Comparison of ENCODE assay signal across 39 mouse cellular contexts in genomic region chr5:92363179-92363578, GRCm38 (mm10). TPM values are rescaled to one million over a fixed set of nuclear protein-coding genes. Genes with fewer than 3 reads are reported as not detected.
A peak's percentile ranks its signal among the peaks of the same experiment; 100 is the strongest.
DNase-seq lines count a peak whose midpoint lies in the region; ATAC-seq lines count a peak whose summit lies in the region.
"Had no signal": no experiment of that assay in that cellular context is flagged by ENCODE, and none has a peak within 500 bp of the region (broad histone marks: within the 10 kb centered on the region; RNA-seq: fewer than 3 reads in every experiment).

No protein-coding gene starts in this region.

- H3K9ac ChIP-seq in midbrain, embryonic 13.5 days (replicated peaks): 0 out of 2 replicates have a peak overlapping the region, but pooled peaks have one; percentile 2
- H3K9ac ChIP-seq in midbrain, embryonic 16.5 days (ENCODE audit: low read depth, low read length): no peak overlapping the region
- H3K9ac ChIP-seq: hindbrain, embryonic 12.5 days; limb, embryonic 12.5 days; liver, embryonic 12.5 days; liver, postnatal 0 days; neural tube, embryonic 12.5 days had no signal

- no peak overlapping the region for H3K27ac ChIP-seq in midbrain, embryonic 13.5 days
- no peak overlapping the region for H3K27ac ChIP-seq in midbrain, embryonic 16.5 days (ENCODE audit: low read length)
- H3K27ac ChIP-seq: hindbrain, embryonic 12.5 days; hindbrain, postnatal 0 days; layer of hippocampus, adult 2 months; left cerebral cortex, adult 2 months; limb, embryonic 12.5 days; liver, embryonic 12.5 days; neural tube, embryonic 12.5 days had no signal

- DNase-seq in heart, adult 11 months: peak; percentile 81
- no peak for DNase-seq in heart, adult 18-20 months
- peak; percentile 81 for DNase-seq in ZHBTc4 (ENCODE audit: low read depth, low spot score)
- no peak for DNase-seq in embryo, embryonic 10 days (ENCODE audit: low spot score)
- DNase-seq in frontal cortex, postnatal 10 days (ENCODE audit: low spot score in 2 of 2): no peak
- DNase-seq: adrenal gland, postnatal 10 days; cerebellum, adult 11 months; cerebellum, adult 9-11 months; gastrocnemius, postnatal 14 days; heart, postnatal 36 days; kidney, adult 9 months; kidney, postnatal 25 days; liver, postnatal 0 days; lung, postnatal 36 days; thymus, postnatal 4 days had no signal

- H3K4me1 ChIP-seq in midbrain, embryonic 13.5 days (replicated peaks): no peaks in the 10 kb centered on the region
- no peaks in the 10 kb centered on the region for H3K4me1 ChIP-seq in midbrain, embryonic 16.5 days (ENCODE audit: control insufficient read depth, insufficient read depth, low read length)
- H3K4me1 ChIP-seq: limb, embryonic 12.5 days; neural tube, embryonic 12.5 days had no signal

- no peaks in the 10 kb centered on the region for H3K36me3 ChIP-seq in midbrain, embryonic 13.5 days
- H3K36me3 ChIP-seq in midbrain, embryonic 16.5 days (ENCODE audit: control insufficient read depth, insufficient read depth, low read length): no peaks in the 10 kb centered on the region
- H3K36me3 ChIP-seq: hindbrain, embryonic 12.5 days; limb, embryonic 12.5 days; liver, embryonic 12.5 days; neural tube, embryonic 12.5 days had no signal

- no peaks in the 10 kb centered on the region for H3K27me3 ChIP-seq in midbrain, embryonic 13.5 days
- H3K27me3 ChIP-seq in midbrain, embryonic 16.5 days (ENCODE audit: control insufficient read depth, insufficient read depth, low read depth, low read length): no peaks in the 10 kb centered on the region
- H3K27me3 ChIP-seq: hindbrain, embryonic 12.5 days; neural tube, embryonic 12.5 days; Patski had no signal

- ATAC-seq in midbrain, embryonic 13.5 days: no peak
- no peak for ATAC-seq in midbrain, embryonic 16.5 days
- ATAC-seq: forebrain, embryonic 16.5 days; hindbrain, postnatal 0 days; intestine, embryonic 16.5 days; liver, embryonic 12.5 days; liver, postnatal 0 days; Patski had no signal

- H3K4me3 ChIP-seq in midbrain, embryonic 13.5 days (replicated peaks): no peak overlapping the region
- no peak overlapping the region for H3K4me3 ChIP-seq in midbrain, embryonic 16.5 days (ENCODE audit: low read depth, low read length)
- H3K4me3 ChIP-seq: erythroblast, embryonic 14.5 days; hindbrain, embryonic 12.5 days; layer of hippocampus, adult 2 months; left cerebral cortex, adult 2 months; limb, embryonic 12.5 days; liver, embryonic 12.5 days; myocyte; neural tube, embryonic 12.5 days had no signal

- H3K4me2 ChIP-seq in midbrain, embryonic 13.5 days (replicated peaks): no peak overlapping the region
- H3K4me2 ChIP-seq in midbrain, embryonic 16.5 days (ENCODE audit: low read length): no peak overlapping the region
- H3K4me2 ChIP-seq: heart, embryonic 11.5 days; hindbrain, embryonic 12.5 days; limb, embryonic 12.5 days; liver, embryonic 12.5 days; neural tube, embryonic 12.5 days had no signal

- no peaks in the 10 kb centered on the region for H3K9me3 ChIP-seq in midbrain, embryonic 13.5 days
- H3K9me3 ChIP-seq in midbrain, embryonic 16.5 days (replicated peaks; ENCODE audit: control insufficient read depth, low read length, poor library complexity, severe bottlenecking): no peaks in the 10 kb centered on the region
- H3K9me3 ChIP-seq: hindbrain, embryonic 12.5 days; limb, embryonic 12.5 days; liver, embryonic 12.5 days; neural tube, embryonic 12.5 days had no signal

- 6% methylated on average over 4 of the region's 4 CpGs for WGBS in midbrain, embryonic 13.5 days
- 3% methylated on average over 4 of the region's 4 CpGs for WGBS in midbrain, embryonic 16.5 days

RNA-seq across cellular contexts. Expression of gene Cxcl10, which starts 14.5 kb away (rescaled TPM):
- under 1 TPM in 1 of 2 experiments, not detected in 1; 0.25 TPM for total RNA-seq in heart, adult 18-20 months (2021)
- 0.28 and 0.31 TPM in 2 replicates for polyA plus RNA-seq in midbrain, embryonic 13.5 days (2015; fragmentation: Nextera tagmentation; extraction: Ambion mirVana)
- 0.16 and 0.32 TPM in 2 replicates for polyA plus RNA-seq in midbrain, embryonic 16.5 days (2015; fragmentation: Nextera tagmentation; extraction: Ambion mirVana)
- total RNA-seq: hindbrain, postnatal 0 days; layer of hippocampus, adult 2 months; layer of hippocampus, postnatal 14 days; left cerebral cortex, adult 2 months; left cerebral cortex, postnatal 25 days; MEL; midbrain, postnatal 0 days had no signal
- polyA plus RNA-seq: erythroblast, embryonic 14.5 days; forebrain, embryonic 16.5 days; testis, adult 2 months had no signal

RNA-seq across cellular contexts. Expression of gene Art3, which starts 31.6 kb away (rescaled TPM):
- total RNA-seq in heart, adult 18-20 months (2021): 100 to 1,000 TPM; 595 to 602 TPM
- polyA plus RNA-seq in midbrain, embryonic 13.5 days (2015; fragmentation: Nextera tagmentation; extraction: Ambion mirVana): 2.9 and 5.6 TPM in 2 replicates
- 4.3 and 6.3 TPM in 2 replicates for polyA plus RNA-seq in midbrain, embryonic 16.5 days (2015; fragmentation: Nextera tagmentation; extraction: Ambion mirVana)
- total RNA-seq: megakaryocyte-erythroid progenitor cell, adult 5-6 weeks; MEL had no signal
- polyA plus RNA-seq: erythroblast, embryonic 14.5 days; Patski had no signal

RNA-seq across cellular contexts. Expression of gene Cxcl9, which starts 35.3 kb away (rescaled TPM):
- total RNA-seq in heart, adult 18-20 months (2021): 10 to 100 TPM in 1 of 2 experiments, 1 to 10 TPM in 1; 2.1 to 10.8 TPM
- polyA plus RNA-seq in midbrain, embryonic 13.5 days (2015; fragmentation: Nextera tagmentation; extraction: Ambion mirVana): not detected in 2 replicates
- not detected in 2 replicates for polyA plus RNA-seq in midbrain, embryonic 16.5 days (2015; fragmentation: Nextera tagmentation; extraction: Ambion mirVana)
- total RNA-seq: hindbrain, postnatal 0 days; layer of hippocampus, adult 2 months; layer of hippocampus, postnatal 14 days; left cerebral cortex, adult 2 months; left cerebral cortex, postnatal 25 days; megakaryocyte-erythroid progenitor cell, adult 5-6 weeks; MEL; midbrain, postnatal 0 days had no signal
- polyA plus RNA-seq: erythroblast, embryonic 14.5 days; forebrain, embryonic 11.5 days; forebrain, embryonic 16.5 days; heart, embryonic 11.5 days; hindbrain, embryonic 12.5 days; hindbrain, postnatal 0 days; intestine, embryonic 16.5 days; limb, embryonic 12.5 days; liver, embryonic 12.5 days; lung, embryonic 16.5 days; midbrain, postnatal 0 days; neural tube, embryonic 12.5 days; stomach, embryonic 14.5 days had no signal

RNA-seq across cellular contexts. Expression of gene Sdad1, which starts 52.9 kb away (rescaled TPM):
- 10 to 100 TPM; 11.4 to 13.8 TPM for total RNA-seq in heart, adult 18-20 months (2021)
- 32.6 and 34.2 TPM in 2 replicates for polyA plus RNA-seq in midbrain, embryonic 13.5 days (2015; fragmentation: Nextera tagmentation; extraction: Ambion mirVana)
- 29.1 and 32.5 TPM in 2 replicates for polyA plus RNA-seq in midbrain, embryonic 16.5 days (2015; fragmentation: Nextera tagmentation; extraction: Ambion mirVana)

Comparison
In these comparisons a context has a peak if more than half of its experiments do, and no peak if none do; other contexts are left out.
1. DNase-seq: peak in heart, adult 11 months (single experiment) and ZHBTc4 (single experiment); none in heart, adult 18-20 months (0 of 2), embryo, embryonic 10 days (single experiment) and frontal cortex, postnatal 10 days (0 of 2).